Mouse (Mus musculus): ENCODE measurements around the gene Mup20.
"Not testable (repeated sequence)": the region's sequence is repeated elsewhere in the genome, so short reads cannot be mapped to it uniquely, and the experiment has no call there.

Mup20 gene

GRCm38 (mm10) chr4:62054058-62054457 is at the start of gene Mup20:
TSS of gene Mup20 (minus strand) at chr4:62054158.
- DNase-seq (ENCODE audit: low spot score) = not testable (repeated sequence)

GRCm38 (mm10) chr4:62103366-62103765 is 49.4 kb upstream of the Mup20 start:
- not testable (repeated sequence) for DNase-seq (ENCODE audit: low spot score)

- DNase-seq (ENCODE audit: low spot score) = no peak
Measured at GRCm38 (mm10) chr4:62087953-62088352, 34.0 kb upstream of the Mup20 start.

GRCm38 (mm10) chr4:62087241-62087640 is 33.3 kb upstream of the Mup20 start, which contains the start of gene Mup3:
TSS of gene Mup3 (minus strand) at chr4:62087342.
- no peak for DNase-seq (ENCODE audit: low spot score)

GRCm38 (mm10) chr4:62082755-62083154 is 28.8 kb upstream of the Mup20 start:
- no peak for DNase-seq (ENCODE audit: low spot score)

GRCm38 (mm10) chr4:62075126-62075525 is 21.2 kb upstream of the Mup20 start:
- no peak for DNase-seq (ENCODE audit: low spot score)

GRCm38 (mm10) chr4:62054780-62055179 is 822 bp upstream of the Mup20 start:
- DNase-seq (ENCODE audit: low spot score) = not testable (repeated sequence)

- no peak for DNase-seq (ENCODE audit: low spot score)
Measured at GRCm38 (mm10) chr4:62026281-62026680, 27.7 kb downstream of the Mup20 start.

GRCm38 (mm10) chr4:62024256-62024959 is 29.6 kb downstream of the Mup20 start:
- no peak for DNase-seq (ENCODE audit: low spot score)

- no peak for DNase-seq (ENCODE audit: low spot score)
Measured at GRCm38 (mm10) chr4:62023646-62024045, 30.3 kb downstream of the Mup20 start.

GRCm38 (mm10) chr4:62023120-62023519 is 30.8 kb downstream of the Mup20 start:
- no peak for DNase-seq (ENCODE audit: low spot score)

- DNase-seq (ENCODE audit: low spot score) = not testable (repeated sequence)
Measured at GRCm38 (mm10) chr4:62020511-62020910, 33.4 kb downstream of the Mup20 start.
